Mouse (Mus musculus) kidney, adult 2 months (tissue): ENCODE data around the gene Ptprk.

Source experiments
- CTCF ChIP-seq: fragments of 200-500 bp; conservative IDR thresholded peaks from 2 replicates; pipeline ENCODE4 v1.5.1; 2011; ENCODE audit warnings: low read depth, mild to moderate bottlenecking, control low read depth, low read length, moderate library complexity, mixed read lengths; ENCODE audit not compliant: insufficient read depth, insufficient read length
- POLR2A ChIP-seq: fragments of 200-500 bp; IDR thresholded peaks from one replicate; pipeline ENCODE4 v1.6.1; 2011; ENCODE audit warnings: low read depth, low read length, control low read depth

DNA sequence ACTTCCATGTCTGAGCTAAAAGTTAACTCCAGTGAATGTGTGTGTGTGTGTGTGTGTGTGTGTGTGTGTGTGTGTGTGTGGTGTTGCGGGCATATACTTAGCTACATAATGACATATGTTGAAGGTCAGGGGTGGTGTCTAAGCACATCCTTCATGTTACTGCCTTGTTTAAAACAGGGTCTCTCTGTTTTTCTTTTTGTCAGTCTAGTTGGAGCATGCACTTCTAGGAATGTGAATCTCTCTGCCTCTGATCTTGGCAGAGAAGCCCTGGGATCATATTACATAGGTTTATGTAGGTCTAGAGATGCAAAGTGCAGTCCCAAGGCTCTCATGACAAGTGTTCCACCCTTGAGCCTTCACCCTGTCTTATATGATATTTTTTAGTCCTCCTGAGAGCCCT is 137.5 kb downstream of the Ptprk start:
- TF ChIP-seq CTCF (no peak), POLR2A (no peak)
